Mouse (Mus musculus): ENCODE measurements around the gene Mpnd.

Gene Mpnd

DNA sequence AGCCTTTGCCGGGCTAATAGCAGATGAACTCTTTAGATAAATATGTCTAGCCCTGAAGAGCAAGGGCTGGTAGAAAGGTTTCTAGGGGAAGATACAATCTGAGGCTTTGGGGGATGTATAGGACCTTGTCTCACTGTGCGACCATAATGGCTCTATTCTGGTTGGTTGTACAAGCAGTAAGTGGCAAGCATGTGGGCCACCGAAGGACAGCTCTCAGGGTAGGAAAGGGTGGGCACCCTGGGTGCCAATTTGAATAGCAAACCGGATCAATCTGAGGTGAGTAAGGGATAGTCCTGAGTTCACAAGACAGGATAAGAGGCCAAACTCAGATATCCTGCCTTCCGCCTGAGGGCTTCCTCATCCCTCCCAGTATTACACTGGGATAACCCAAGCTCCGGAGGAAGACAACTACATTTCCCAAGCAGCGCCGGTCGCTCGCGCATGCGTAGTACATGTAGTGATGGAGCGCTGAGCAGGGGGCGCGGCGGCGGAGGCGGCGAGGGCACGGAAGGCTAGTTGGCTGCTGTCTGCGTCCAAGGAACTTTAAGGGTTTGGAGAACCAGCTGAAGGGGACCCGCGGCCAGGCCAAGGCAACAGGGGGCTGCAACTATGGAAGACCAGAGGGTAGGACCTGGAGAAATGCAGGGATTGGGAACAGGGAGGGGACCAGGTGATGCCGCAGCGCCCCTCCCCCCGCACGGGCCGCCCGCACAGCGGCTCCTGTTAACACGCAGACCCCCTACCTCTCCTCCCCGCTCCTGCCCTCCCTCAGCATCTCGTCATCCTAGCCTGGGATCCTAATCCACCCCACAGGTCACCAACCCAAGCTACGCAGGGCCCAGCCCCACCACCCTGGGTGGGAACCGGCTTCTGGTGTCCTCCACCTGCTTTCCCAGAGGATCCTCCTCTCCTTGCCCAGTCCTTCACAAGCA is 19.2 kb upstream of the Mpnd start, which contains the start of gene Fsd1:
Gene Fsd1, plus strand, starts transcription at position 480 of the 932 bp plus-strand sequence.
- DNase-seq (ENCODE audit: low spot score) = no peak

DNA sequence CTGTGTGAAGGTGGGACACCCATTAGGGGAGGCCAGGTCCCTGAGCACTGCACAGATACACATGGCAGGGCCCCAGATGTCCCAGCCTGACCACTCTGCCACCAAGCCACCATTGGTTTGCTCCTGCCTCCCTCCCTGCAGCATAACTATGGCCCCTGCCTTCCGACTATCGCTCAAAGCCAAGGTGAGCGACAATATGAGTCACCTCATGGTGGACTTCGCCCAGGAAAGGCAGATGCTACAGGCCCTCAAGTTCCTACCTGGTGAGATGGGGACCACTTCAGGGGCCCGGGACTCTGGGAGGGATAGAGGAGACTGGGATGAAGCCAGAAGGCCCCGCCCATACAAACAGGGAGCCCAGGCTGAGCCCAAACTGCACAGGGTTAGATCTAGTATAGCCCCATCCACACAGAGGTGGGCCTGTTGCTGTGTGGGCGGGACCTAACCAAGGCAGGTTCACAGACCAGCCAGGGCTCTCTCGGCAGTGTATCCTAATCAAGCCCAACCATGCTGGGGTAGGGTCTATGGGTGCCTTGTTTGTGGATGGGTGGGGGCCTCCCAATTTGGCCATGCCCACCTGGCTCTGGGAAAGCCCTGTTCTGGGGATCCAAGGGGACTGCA is 15.1 kb upstream of the Mpnd start:
- DNase-seq (ENCODE audit: low spot score) = no peak

DNA sequence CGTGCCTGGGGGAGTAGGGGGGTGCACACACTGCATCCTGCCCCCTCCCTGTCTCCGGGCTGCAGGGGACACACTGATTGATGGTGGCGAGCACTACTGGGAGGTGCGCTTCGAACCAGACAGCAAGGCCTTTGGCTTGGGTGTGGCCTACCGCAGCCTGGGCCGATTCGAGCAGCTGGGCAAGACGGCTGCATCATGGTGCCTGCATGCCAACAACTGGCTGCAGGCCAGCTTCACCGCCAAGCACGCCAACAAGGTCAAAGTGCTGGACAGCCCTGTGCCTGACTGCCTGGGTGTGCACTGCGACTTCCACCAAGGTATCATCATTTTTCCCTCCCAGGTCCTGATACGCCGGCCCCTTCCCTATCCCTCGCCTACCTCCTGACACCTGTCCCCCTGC is 9.5 kb upstream of the Mpnd start:
- DNase-seq (ENCODE audit: low spot score) = no peak

DNA sequence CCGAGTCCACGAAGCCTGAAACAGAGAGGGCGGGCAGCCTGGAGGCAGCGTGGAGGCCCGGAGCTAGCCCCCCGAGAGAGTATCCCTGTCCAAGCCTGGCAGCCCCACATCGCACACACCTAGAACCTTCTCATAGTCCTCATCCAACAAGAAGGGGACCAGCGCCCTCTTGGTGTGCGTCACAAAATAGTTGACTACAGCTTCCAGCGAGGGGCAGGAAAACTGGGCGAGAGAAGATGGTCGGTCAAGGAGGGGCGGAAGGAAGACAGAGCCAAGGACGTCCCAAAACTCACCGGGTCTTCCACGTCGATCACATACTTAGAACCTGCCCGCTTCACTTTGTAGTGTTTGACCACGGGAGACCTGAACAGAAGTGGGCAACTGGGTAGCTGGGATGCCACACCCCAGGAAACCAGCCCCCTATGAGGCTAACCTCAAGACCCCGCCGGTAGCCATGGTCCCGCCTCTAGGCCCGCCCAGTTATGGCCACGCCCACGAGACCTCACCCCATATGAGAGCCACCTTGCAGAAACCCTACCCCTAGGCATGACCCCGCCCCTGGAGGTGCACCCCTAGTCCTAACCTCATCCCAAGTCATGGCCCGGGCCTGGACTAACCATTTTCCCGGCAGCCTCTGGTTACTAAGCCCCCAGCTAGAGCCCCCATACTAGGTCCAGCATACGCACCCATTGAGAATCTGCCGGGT is 5.6 kb upstream of the Mpnd start:
- no peak for DNase-seq (ENCODE audit: low spot score)

DNA sequence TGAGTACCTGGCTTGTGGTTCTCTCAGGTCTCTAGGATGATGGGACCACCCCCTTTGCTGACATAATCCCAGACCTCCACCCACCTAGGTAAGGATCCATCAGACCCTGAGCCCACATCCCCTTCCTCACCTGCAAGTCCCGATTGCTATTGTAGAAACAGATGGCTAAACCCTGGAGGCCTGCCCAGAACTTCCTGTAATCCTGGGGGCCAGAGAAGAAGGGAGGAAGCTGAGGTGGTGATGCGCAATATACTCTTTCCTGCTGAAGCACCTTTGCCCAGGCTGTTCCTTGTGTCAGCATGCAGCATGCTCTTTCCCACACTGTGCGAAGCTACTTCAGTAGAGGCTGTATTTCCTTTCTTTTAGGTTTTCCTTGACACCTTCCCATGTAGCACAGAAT is 2.5 kb upstream of the Mpnd start:
- no peak for DNase-seq (ENCODE audit: low spot score)

DNA sequence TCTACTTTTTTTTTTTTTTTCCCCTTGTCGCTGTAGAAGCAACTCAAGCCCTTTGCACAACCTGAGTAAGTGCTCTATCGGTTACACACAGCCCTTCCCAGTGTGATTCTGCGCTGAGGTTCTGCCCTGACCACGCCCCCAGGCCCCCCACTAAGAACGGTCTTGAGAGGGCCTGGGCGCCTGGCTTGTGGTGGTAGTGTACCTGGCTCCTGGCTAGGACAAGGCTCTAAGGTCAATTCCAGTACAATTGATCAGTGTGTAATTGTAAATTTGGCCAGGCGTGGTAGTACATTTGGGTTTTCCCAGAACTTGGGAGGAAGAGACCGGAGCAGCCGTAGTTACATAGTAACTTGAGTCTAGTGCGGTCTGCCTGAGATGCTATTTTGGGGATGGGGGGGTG is 1.4 kb downstream of the Mpnd start:
- no peak for DNase-seq (ENCODE audit: low spot score)

DNA sequence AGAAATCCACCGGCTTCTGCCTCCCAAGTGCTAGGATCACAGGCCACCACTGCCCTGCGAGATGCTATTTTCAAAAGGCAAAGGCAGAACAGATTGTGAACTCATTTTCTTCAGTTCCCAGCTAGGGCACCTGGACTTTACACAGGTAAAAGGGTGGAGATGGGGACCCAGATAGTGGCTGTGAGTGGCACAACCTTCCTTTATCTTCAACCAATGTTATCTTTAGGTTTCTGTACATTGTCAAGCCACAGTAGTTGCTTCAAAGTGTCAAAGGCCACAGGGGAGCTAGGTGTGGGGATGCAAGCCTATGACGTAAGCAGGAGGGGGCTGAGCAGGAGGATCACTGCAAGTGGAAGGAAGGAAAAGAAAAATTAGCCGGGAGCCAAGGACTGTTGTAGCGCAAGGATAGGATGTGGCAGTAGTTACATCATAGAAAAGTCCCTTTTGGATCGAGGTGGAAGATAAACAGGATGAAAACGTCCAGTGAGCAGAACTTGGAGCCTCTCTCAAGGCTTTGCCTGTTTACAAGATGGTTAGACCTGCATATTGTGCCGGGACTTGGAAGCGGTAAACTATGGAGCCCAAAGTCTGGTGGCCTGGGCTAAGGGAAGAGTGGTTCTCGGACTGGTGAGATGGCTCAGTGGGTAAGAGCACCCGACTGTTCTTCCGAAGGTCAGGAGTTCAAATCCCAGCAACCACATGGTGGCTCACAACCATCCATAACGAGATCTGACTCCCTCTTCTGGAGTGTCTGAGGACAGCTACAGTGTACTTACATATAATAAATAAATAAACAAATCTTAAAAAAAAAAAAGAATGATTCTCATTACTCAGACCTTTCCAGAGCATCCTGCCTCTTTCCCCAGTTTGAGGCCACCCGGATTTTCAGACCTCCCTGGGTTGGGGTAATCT is 2.2 kb downstream of the Mpnd start:
- no peak for DNase-seq (ENCODE audit: low spot score)

DNA sequence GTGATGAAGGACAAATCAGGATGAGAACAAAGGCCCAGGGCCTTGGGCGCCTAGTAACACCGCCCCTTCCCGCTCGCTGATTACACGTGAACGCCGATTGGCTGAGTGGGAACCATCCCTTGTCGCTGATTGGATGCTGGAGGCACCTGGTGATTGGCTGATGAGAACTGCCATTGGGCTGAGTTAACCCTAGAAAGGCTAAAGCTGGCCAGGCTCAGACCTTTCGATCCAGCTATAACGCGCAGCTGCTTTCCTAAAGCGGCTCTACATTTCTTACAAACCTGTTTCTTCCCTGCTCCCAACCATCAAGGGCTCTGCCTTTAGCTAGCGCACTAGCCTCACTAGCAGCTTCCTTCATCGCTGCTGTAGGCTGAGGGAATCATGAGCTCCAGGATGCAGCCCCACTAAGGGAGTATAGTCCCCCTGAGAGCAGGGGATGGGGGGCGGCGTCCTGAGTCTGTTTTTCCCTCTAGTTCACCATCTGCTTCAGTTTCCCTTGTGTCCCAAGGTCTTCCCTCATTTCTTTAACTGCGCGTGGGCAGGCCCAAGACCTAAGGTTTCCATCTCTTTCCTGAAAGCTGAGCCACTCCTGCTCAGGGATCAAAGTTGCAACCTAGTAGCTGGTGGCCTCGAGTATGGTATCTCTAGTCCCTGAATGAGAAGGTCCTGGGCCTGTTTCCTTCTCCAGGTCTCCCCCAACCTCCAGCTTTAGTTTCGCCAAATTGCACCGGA is 3.0 kb downstream of the Mpnd start:
- peak; percentile 80 for DNase-seq (ENCODE audit: low spot score)

DNA sequence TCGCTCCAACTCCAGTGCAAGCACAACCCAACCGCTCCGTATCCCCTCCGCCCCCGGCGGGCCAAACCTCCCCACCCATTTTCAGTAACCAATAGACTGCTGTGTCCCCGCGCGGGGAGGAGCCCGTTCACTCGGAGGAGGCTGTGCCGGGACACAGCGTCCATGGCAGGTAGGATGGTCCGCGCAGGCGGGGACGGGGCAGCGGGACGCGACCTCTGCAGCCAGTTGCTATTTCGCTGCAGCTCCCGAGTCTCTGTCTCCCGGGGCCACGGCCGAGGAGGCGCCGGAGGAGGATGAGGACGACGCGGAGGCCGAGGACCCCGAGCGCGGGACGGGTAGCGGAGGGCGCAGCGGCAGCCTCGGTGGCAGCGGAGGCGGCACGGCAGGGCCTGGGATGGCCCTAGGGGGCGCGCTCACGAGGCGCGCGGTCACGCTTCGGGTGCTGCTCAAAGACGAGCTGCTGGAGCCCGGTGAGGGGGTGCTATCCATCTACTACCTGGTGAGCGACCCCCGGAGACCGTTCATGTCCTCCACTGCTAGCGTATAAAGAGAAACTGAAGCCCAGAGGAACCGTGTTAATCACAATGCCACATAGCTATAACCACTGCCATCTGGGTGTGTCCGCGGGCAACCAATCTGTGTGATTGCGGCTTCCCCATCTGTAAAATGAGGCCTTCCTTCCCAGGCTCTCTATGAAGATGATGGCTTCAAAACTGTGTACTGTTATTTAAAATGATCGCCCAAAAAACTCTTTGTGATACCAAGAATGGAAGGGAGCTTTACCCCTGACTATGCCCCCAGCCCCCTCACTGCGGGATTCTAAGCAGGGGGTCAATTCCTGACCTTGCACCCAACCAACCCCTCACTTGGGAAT is 3.8 kb downstream of the Mpnd start:
- DNase-seq (ENCODE audit: low spot score) = peak; percentile 79

DNA sequence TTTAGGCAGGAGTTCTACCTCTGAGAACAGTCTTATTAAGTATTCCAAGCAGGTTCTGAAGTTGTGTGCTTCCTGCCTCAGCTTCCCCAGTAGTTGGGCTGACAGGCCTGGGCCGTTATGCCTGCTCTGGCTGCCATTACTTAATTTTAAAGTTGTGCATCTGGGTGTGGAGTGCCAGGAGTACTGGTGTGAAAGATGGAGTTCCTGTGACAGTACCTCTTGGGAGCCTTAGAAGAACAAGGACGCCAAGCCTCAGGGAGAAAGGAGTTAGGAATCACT is 4.4 kb downstream of the Mpnd start:
- no peak for DNase-seq (ENCODE audit: low spot score)

DNA sequence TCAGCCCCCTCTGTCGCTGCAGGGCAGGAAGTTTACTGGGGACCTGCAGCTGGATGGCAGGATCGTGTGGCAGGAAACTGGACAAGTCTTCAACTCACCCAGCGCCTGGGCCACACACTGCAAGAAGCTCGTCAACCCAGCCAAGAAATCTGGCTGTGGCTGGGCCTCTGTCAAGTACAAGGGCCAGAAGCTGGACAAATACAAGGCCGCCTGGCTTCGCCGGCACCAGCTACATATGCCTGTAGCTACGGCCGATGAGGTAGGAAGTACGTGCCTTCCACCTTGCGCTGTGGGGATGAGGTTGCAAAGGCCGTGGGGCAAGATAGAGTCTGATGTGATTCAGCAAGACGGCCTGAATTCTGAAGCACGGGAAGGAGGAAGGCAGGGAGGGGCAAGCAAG is 4.7 kb downstream of the Mpnd start:
- no peak for DNase-seq (ENCODE audit: low spot score)

DNA sequence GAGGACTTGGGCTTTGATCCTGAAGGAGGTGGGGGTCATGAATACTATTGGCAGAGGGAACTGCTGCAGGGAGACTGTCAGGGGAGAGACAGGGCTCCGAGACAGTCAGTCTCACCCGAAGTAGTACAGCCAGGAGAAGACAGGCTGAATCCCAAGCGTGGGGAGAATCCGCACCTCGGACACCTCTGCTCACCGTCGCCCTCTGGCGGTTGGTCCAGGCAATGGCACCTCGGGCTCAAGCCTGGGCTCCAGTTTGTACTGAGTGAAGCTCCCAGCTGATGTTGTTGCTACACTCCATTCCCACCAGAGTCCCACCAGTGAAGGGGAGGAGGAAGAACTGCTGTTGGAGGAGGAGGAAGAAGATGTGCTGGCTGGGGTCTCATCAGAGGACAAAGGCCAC is 5.2 kb downstream of the Mpnd start:
- peak; percentile 84 for DNase-seq (ENCODE audit: low spot score)

DNA sequence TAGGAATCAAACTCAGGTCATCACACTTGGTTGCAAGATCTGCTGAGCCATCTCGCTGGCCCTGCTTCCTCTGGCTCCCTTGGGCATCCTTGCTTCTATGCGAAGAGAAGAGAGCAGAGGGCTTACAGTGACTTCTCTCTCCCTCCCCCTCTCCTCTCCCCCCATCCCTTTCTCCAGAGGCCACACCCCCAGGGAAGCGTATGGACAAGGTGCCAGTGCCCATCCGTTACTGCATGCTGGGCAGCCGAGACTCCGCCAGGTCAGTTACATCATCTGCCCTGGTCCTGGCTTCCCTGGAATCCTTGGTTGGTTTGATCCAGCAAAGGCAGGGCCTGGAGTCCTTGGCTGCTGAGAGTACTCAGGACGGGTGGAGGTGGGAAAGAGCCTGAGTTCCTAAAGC is 5.9 kb downstream of the Mpnd start:
- DNase-seq (ENCODE audit: low spot score) = no peak

DNA sequence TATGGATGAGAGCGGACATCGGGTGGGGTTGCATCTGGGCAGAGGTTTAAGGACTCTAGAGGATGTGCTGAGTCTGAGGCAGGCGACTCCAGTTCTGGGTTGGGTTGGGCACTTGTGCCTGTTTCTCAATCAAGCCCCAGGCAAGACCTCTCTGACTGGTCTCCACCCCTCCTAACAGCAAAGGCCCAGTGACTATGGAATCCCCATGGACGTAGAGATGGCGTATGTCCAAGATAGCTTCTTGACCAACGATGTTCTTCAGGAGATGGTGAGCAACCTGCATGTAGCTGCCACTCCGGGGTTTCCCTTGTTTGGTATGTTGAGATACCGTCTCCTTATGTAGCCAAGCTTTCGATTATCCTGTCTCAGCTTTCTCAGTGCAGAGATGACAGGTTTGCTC is 9.8 kb downstream of the Mpnd start:
- DNase-seq (ENCODE audit: low spot score) = no peak

DNA sequence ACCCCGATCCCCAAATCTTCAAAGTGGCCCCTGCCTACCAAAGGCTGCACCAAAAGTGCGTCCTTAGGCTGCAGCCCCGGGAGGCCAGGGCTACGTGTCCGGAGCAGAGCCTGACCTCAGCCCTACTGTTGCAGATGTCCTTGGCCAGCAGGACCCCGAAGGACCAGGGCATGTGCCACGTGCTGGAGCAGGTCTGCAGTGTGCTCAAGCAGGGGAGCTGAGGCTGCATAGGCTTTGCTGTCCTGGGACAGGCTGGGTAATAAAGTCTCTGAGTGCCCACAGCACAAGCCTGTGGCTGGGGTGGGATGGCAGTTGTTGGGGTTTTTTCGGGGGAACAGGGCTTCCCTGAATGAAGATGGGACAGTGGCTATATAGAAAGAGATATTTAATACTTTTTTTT is 10.9 kb downstream of the Mpnd start:
- DNase-seq (ENCODE audit: low spot score) = no peak

DNA sequence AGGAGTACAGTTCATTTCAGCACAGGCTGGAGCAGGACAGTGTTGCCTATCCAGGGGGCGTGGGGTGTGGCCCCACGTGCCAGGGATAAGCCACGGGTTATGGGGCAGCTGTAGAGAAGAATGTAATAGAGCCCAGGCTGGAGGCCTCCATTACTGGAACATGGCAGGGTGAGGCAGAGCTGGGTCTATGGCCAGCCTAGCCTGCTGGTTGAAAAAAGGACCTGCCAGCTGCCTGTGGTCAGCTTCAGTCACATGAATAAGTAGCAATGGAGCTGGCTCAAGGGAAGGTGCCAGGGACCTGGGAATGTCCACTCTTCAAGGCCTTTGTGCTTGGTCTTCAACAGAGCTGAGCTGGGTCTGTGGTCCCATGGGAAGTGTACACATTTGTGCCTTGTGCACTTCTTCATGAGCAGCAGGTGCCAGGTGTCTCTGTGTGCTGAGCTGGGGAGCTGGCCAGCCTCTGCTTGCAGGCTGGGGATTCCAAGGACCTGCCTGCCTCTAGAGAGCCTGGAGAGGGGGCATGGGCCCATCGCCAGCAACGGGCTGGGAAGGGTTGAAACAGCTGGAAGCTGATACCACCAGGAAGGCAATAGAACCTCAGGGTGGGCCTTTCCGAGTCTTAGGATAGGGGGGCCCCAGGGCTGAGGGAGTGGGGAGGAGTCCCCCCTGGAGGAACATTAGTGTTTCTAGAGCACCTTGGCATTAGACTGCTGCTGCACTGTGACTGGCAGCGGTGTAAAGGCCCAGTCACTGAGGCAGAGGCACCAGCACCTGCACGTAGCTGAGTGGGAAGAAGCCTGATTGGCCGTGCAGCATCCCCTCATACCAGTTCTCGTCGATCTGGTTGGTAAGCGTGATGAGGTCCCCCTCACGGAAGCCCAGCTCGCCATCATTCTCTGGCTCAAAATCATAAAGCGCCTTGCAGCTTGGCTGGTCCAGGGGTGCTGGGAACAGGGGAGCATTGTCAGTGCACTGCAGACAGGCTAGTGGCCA is 11.6 kb downstream of the Mpnd start:
- no peak for DNase-seq (ENCODE audit: low spot score)

DNA sequence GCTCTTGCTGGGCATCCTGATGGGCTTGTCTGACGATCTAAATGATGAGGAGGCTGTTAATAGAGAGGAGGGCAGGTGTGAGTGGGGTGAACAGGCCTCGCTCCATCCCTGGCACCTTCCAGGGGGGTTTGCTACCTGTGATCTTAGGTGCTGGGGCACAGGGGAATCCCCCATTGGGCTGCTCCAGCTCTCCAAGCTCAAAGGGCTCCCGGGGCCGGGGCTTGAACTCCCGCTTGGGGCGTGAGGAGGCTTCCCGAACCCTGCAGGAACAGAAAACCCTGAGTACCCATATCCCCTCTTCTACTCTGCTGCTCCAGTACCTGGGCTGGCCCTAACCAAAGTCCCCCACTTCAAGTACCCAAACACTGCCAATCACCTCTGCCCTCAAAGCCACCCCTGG is 12.3 kb downstream of the Mpnd start:
- DNase-seq (ENCODE audit: low spot score) = no peak

DNA sequence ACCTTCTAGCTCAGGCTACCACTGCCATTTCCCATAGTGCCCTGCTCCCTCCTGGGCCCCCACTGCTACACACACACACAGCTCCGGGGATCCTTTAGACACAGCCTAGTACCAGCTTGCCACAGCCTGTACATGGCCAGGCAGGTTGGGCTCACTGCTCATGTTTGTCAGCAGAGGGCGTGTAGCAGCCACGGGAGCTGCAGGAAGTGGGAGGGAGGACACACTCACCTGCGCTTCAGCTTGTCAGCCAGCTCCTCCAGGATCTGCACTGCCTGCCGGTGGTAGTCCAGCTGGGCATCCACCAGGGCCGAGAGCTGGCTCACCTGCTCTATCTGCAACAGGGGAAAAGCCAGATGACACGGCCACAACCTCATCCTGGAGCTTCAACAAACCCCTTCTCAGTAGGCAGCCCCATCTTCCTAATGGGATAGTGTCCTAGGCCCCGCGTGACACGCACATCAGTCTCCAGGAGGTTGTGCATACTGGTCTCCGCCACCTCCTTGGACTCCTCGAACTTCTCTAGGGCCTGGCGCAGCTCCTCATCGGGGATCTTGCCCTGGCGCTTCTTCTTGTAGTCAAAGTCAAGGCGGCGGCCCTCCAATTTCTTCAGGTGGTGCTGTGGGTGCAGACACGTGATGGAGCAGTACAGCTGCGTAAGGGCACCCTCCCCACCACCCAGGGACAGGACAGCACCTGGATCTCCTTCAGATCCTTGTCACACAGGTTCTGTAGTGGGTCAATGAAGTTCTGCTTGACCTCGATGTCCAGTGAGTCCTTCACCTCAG is 13.0 kb downstream of the Mpnd start:
- DNase-seq (ENCODE audit: low spot score) = peak; percentile 48

Measured in urinary bladder, postnatal 25 days (tissue).